Mouse (Mus musculus): Measurements from ENCODE around the gene Sesn3.

DNA sequence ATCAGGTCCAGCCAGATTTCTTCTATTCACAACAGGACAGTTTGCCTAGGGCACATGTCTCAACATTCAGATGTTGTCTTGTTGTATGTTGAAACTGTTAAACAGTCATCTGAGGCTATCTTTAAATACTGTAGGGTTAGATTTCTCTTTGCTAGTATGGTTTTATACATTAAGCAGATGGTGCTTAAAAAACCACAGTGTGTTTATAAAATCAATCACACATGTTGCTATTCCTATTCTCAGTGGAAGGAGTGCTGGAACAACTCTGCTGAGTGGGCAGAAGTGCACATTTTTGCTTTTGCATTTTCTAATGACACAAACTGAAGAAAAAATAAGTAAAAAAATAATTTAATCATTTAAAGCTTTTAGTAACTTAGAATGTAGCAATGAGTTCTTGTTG is 25.0 kb downstream of the Sesn3 start:
- TF ChIP-seq CTCF (IDR thresholded peaks at IDR 0.05; ENCODE audit: control insufficient read depth, insufficient read depth, insufficient replicate concordance, low read depth, low read length): no peak
- TF ChIP-seq POLR2A (IDR thresholded peaks at IDR 0.05; ENCODE audit: control insufficient read depth, low read depth, low read length): no peak
